Mouse (Mus musculus) kidney, adult 18-20 months (tissue): ENCODE data around the gene Usp18.

Experiments used
- DNase-seq: peaks from one replicate; pipeline ENCODE4 v3.0.0; 2021

Usp18 gene

GRCm38 (mm10) chr6:121226043-121226442, 19.7 kb upstream of the Usp18 start:
- DNase-seq, result no peak

- no peak for DNase-seq
Measured at GRCm38 (mm10) chr6:121226744-121227143, 19.0 kb upstream of the Usp18 start.

GRCm38 (mm10) chr6:121228421-121228820, 17.3 kb upstream of the Usp18 start:
- no peak for DNase-seq

- no peak for DNase-seq
Measured at GRCm38 (mm10) chr6:121232652-121233051, 13.1 kb upstream of the Usp18 start.

GRCm38 (mm10) chr6:121236386-121236785, 9.3 kb upstream of the Usp18 start:
- no peak for DNase-seq

GRCm38 (mm10) chr6:121238209-121238608, 7.5 kb upstream of the Usp18 start:
- no peak for DNase-seq

GRCm38 (mm10) chr6:121241780-121242179, 3.9 kb upstream of the Usp18 start:
- DNase-seq, result no peak

- no peak for DNase-seq
Measured at GRCm38 (mm10) chr6:121243161-121243560, 2.5 kb upstream of the Usp18 start.

- no peak for DNase-seq
Measured at GRCm38 (mm10) chr6:121246037-121246361, 293 bp downstream of the Usp18 start.

- peak; percentile 8 for DNase-seq
Measured at GRCm38 (mm10) chr6:121250406-121250805, 4.7 kb downstream of the Usp18 start.

GRCm38 (mm10) chr6:121251256-121251655, 5.5 kb downstream of the Usp18 start:
- DNase-seq, result no peak

- DNase-seq, result peak; percentile 80
Measured at GRCm38 (mm10) chr6:121260548-121260947, 14.8 kb downstream of the Usp18 start.

GRCm38 (mm10) chr6:121261233-121261632, 15.5 kb downstream of the Usp18 start:
- DNase-seq, result no peak

GRCm38 (mm10) chr6:121262004-121262403, 16.3 kb downstream of the Usp18 start:
- DNase-seq, result no peak

GRCm38 (mm10) chr6:121262496-121262895, 16.8 kb downstream of the Usp18 start:
- DNase-seq, result no peak

- DNase-seq, result no peak
Measured at GRCm38 (mm10) chr6:121270156-121270555, 24.4 kb downstream of the Usp18 start.

GRCm38 (mm10) chr6:121271707-121272074, 26.0 kb downstream of the Usp18 start:
- DNase-seq, result no peak

- DNase-seq, result peak; percentile 88
Measured at GRCm38 (mm10) chr6:121272075-121272800, 26.5 kb downstream of the Usp18 start.

GRCm38 (mm10) chr6:121274356-121274755, 28.6 kb downstream of the Usp18 start:
- DNase-seq, result peak; percentile 55

GRCm38 (mm10) chr6:121284132-121284531, 38.4 kb downstream of the Usp18 start:
- DNase-seq, result no peak

GRCm38 (mm10) chr6:121299317-121299716, 53.6 kb downstream of the Usp18 start:
- no peak for DNase-seq

- peak; percentile 72 for DNase-seq
Measured at GRCm38 (mm10) chr6:121299954-121300353, 54.2 kb downstream of the Usp18 start, which contains the start of gene Slc6a13. TSS of gene Slc6a13 (plus strand) at chr6:121300227.

GRCm38 (mm10) chr6:121300504-121300903, 54.8 kb downstream of the Usp18 start:
- DNase-seq, result peak; percentile 74

GRCm38 (mm10) chr6:121303466-121304220, 57.9 kb downstream of the Usp18 start:
- DNase-seq, result peak; percentile 69
